Comparison of ENCODE assay signal across 21 mouse cellular contexts in genomic region chr11:35336558-35336957, GRCm38 (mm10).
A peak's percentile ranks its signal among the peaks of the same experiment; 100 is the strongest.
DNase-seq lines count a peak whose midpoint lies in the region; ATAC-seq and TF ChIP-seq lines count a peak whose summit lies in the region.
"Had no signal": no experiment of that assay in that cellular context is flagged by ENCODE, and none has a peak within 500 bp of the region (broad histone marks: within the 10 kb centered on the region; RNA-seq: fewer than 3 reads in every experiment).

No protein-coding gene starts in this region.

- no peaks in the 10 kb centered on the region for H3K4me1 ChIP-seq in hindbrain, postnatal 0 days (ENCODE audit: insufficient read depth, low read length)
- 0 out of 2 replicates have a peak, but pooled peaks cover 2% of the 10 kb centered on the region for H3K4me1 ChIP-seq in hindbrain, embryonic 12.5 days
- no peaks in the 10 kb centered on the region for H3K4me1 ChIP-seq in forebrain, embryonic 11.5 days (replicated peaks; ENCODE audit: control insufficient read depth, insufficient read depth, low read length)
- H3K4me1 ChIP-seq: liver, embryonic 12.5 days had no signal

- TF ChIP-seq CTCF in hindbrain, postnatal 0 days (IDR thresholded peaks at IDR 0.05; ENCODE audit: low read depth): no peak

- H3K36me3 ChIP-seq in hindbrain, postnatal 0 days (ENCODE audit: insufficient read depth, low read length): no peaks in the 10 kb centered on the region
- H3K36me3 ChIP-seq in hindbrain, embryonic 12.5 days: no peaks in the 10 kb centered on the region
- no peaks in the 10 kb centered on the region for H3K36me3 ChIP-seq in forebrain, embryonic 11.5 days (ENCODE audit: control insufficient read depth, insufficient read depth, low read length)
- H3K36me3 ChIP-seq: forebrain, embryonic 15.5 days; heart, embryonic 13.5 days; limb, embryonic 12.5 days; liver, embryonic 12.5 days had no signal

- peak; percentile 71 for DNase-seq in hindbrain, postnatal 0 days (ENCODE audit: low spot score)
- DNase-seq in urinary bladder, postnatal 36 days (ENCODE audit: low spot score in 2 of 2): peak; percentile 22 to 25
- no peak for DNase-seq in urinary bladder, postnatal 25 days (ENCODE audit: low spot score)
- DNase-seq in cerebellum, adult 9-11 months: peak; percentile 91
- DNase-seq in forebrain, embryonic 11.5 days (ENCODE audit: low spot score): no peak
- DNase-seq in spleen, postnatal 14 days (ENCODE audit: low spot score in 2 of 2): no peak
- DNase-seq: adrenal gland, postnatal 14 days; gastrocnemius, postnatal 25 days; heart, adult 18-20 months; heart, postnatal 14 days; kidney, adult 8-10 months; kidney, postnatal 10 days; lung, adult 18-20 months; lung, postnatal 10 days had no signal

- H3K4me2 ChIP-seq in hindbrain, postnatal 0 days (ENCODE audit: low read depth, low read length): no peak overlapping the region
- no peak overlapping the region for H3K4me2 ChIP-seq in hindbrain, embryonic 12.5 days (replicated peaks)
- no peak overlapping the region for H3K4me2 ChIP-seq in forebrain, embryonic 11.5 days (ENCODE audit: low read depth, low read length, severe bottlenecking)
- H3K4me2 ChIP-seq: forebrain, embryonic 15.5 days; heart, embryonic 13.5 days; limb, embryonic 12.5 days; liver, embryonic 12.5 days; midbrain, embryonic 11.5 days had no signal

- no peak overlapping the region for H3K27ac ChIP-seq in hindbrain, postnatal 0 days
- no peak overlapping the region for H3K27ac ChIP-seq in hindbrain, embryonic 12.5 days
- no peak overlapping the region for H3K27ac ChIP-seq in forebrain, embryonic 11.5 days (ENCODE audit: low read depth, low read length)
- H3K27ac ChIP-seq: forebrain, embryonic 15.5 days; heart, embryonic 13.5 days; limb, embryonic 12.5 days; liver, embryonic 12.5 days had no signal

- H3K9ac ChIP-seq in hindbrain, postnatal 0 days (replicated peaks; ENCODE audit: low read length): no peak overlapping the region
- no peak overlapping the region for H3K9ac ChIP-seq in hindbrain, embryonic 12.5 days
- H3K9ac ChIP-seq in forebrain, embryonic 11.5 days (ENCODE audit: low read length): no peak overlapping the region
- H3K9ac ChIP-seq: forebrain, embryonic 15.5 days; heart, embryonic 13.5 days; limb, embryonic 12.5 days; liver, embryonic 12.5 days had no signal

- WGBS in hindbrain, postnatal 0 days: 69% methylated on average over 8 of the region's 8 CpGs
- WGBS in hindbrain, embryonic 12.5 days: 87% methylated on average over 8 of the region's 8 CpGs
- WGBS in forebrain, embryonic 11.5 days: 90% methylated on average over 8 of the region's 8 CpGs

- no peak; the same call in 1 of the 2 replicates for ATAC-seq in hindbrain, postnatal 0 days
- ATAC-seq in hindbrain, embryonic 12.5 days (ENCODE audit: low FRiP score): no peak
- ATAC-seq in forebrain, embryonic 11.5 days (replicated peaks; ENCODE audit: low FRiP score): no peak
- no peak for ATAC-seq in erythroid progenitor cell, adult 5-6 weeks (replicated peaks; ENCODE audit: low FRiP score, poor library complexity, severe bottlenecking)
- ATAC-seq: forebrain, embryonic 15.5 days; liver, embryonic 12.5 days had no signal

- no peaks in the 10 kb centered on the region for H3K27me3 ChIP-seq in hindbrain, postnatal 0 days (ENCODE audit: insufficient read depth, low read length)
- H3K27me3 ChIP-seq in hindbrain, embryonic 12.5 days: no peaks in the 10 kb centered on the region; the same call in 1 of the 2 replicates
- H3K27me3 ChIP-seq in forebrain, embryonic 11.5 days (ENCODE audit: control insufficient read depth, insufficient read depth, low read length): peaks cover 6% of the 10 kb centered on the region; the same call in 1 of the 2 replicates
- H3K27me3 ChIP-seq: forebrain, embryonic 15.5 days; heart, embryonic 13.5 days; liver, embryonic 12.5 days had no signal

- no peaks in the 10 kb centered on the region for H3K9me3 ChIP-seq in hindbrain, postnatal 0 days (ENCODE audit: low read length)
- no peaks in the 10 kb centered on the region for H3K9me3 ChIP-seq in hindbrain, embryonic 12.5 days (replicated peaks)
- no peaks in the 10 kb centered on the region for H3K9me3 ChIP-seq in forebrain, embryonic 11.5 days (ENCODE audit: control insufficient read depth, low read length)
- H3K9me3 ChIP-seq: forebrain, embryonic 15.5 days; heart, embryonic 13.5 days; limb, embryonic 12.5 days; liver, embryonic 12.5 days had no signal

- H3K4me3 ChIP-seq in hindbrain, postnatal 0 days (ENCODE audit: low read length): no peak overlapping the region
- H3K4me3 ChIP-seq in hindbrain, embryonic 12.5 days: no peak overlapping the region
- H3K4me3 ChIP-seq in forebrain, embryonic 11.5 days (ENCODE audit: low read depth, low read length): no peak overlapping the region
- H3K4me3 ChIP-seq: forebrain, embryonic 15.5 days; heart, embryonic 13.5 days; limb, embryonic 12.5 days; liver, embryonic 12.5 days had no signal

Comparison
In these comparisons a context has a peak if more than half of its experiments do, and no peak if none do; other contexts are left out.
1. DNase-seq: peak in hindbrain, postnatal 0 days (single experiment), urinary bladder, postnatal 36 days (2 of 2) and cerebellum, adult 9-11 months (single experiment); none in urinary bladder, postnatal 25 days (single experiment), forebrain, embryonic 11.5 days (single experiment) and spleen, postnatal 14 days (0 of 2).